Mouse (Mus musculus): Measurements from ENCODE around the gene Maml3. TPM values are rescaled to one million over a fixed set of nuclear protein-coding genes. Genes with fewer than 3 reads are reported as not detected.

Maml3 gene
- polyA plus RNA-seq (2015; fragmentation: Nextera tagmentation; extraction: Ambion mirVana) = 4.4 and 5.1 TPM in 2 replicates

- Histone ChIP-seq H3K4me2 (peak within 1 kb of the TSS; percentile 90), H3K27me3 (no peaks in the 10 kb centered on the region), H3K9me3 (no peaks in the 10 kb centered on the region), H3K9ac (peak within 1 kb of the TSS; percentile 70), H3K4me3 (peak within 1 kb of the TSS; percentile 74), H3K27ac (peak within 1 kb of the TSS; percentile 97), H3K36me3 (no peaks in the 10 kb centered on the region), H3K4me1 (peaks cover 7% of the 10 kb centered on the region)
- WGBS = 0% methylated on average over 35 of the region's 49 CpGs
- no peak; the same call in 1 of the 2 replicates for ATAC-seq (ENCODE audit: insufficient number of reproducible peaks, low FRiP score, low TSS enrichment, low read depth)
These were observed at the start of gene Maml3 for GRCm38 (mm10) chr3:52104636-52105151. Maml3 (minus strand) TSS chr3:52105076.

- Histone ChIP-seq H3K9ac (no peak overlapping the region), H3K4me2 (no peak overlapping the region), H3K27ac (no peak overlapping the region), H3K27me3 (no peaks in the 10 kb centered on the region), H3K36me3 (no peaks in the 10 kb centered on the region), H3K4me3 (no peak overlapping the region), H3K9me3 (no peaks in the 10 kb centered on the region), H3K4me1 (no peaks in the 10 kb centered on the region)
- 54% methylated on average over 3 of the region's 3 CpGs for WGBS
- no peak for ATAC-seq (ENCODE audit: insufficient number of reproducible peaks, low FRiP score, low TSS enrichment, low read depth)
These were observed 46.3 kb upstream of the Maml3 start for GRCm38 (mm10) chr3:52151155-52151554.

GRCm38 (mm10) chr3:52148301-52148700 lies 43.4 kb upstream of the Maml3 start:
- H3K9me3 ChIP-seq = no peaks in the 10 kb centered on the region
- no peak overlapping the region for H3K27ac ChIP-seq
- no peaks in the 10 kb centered on the region for H3K4me1 ChIP-seq
- ATAC-seq (ENCODE audit: insufficient number of reproducible peaks, low FRiP score, low TSS enrichment, low read depth) = no peak
- H3K9ac ChIP-seq = no peak overlapping the region
- 63% methylated on average over 4 of the region's 4 CpGs for WGBS
- H3K27me3 ChIP-seq = no peaks in the 10 kb centered on the region
- no peak overlapping the region for H3K4me3 ChIP-seq
- H3K36me3 ChIP-seq = no peaks in the 10 kb centered on the region
- H3K4me2 ChIP-seq = no peak overlapping the region

DNA sequence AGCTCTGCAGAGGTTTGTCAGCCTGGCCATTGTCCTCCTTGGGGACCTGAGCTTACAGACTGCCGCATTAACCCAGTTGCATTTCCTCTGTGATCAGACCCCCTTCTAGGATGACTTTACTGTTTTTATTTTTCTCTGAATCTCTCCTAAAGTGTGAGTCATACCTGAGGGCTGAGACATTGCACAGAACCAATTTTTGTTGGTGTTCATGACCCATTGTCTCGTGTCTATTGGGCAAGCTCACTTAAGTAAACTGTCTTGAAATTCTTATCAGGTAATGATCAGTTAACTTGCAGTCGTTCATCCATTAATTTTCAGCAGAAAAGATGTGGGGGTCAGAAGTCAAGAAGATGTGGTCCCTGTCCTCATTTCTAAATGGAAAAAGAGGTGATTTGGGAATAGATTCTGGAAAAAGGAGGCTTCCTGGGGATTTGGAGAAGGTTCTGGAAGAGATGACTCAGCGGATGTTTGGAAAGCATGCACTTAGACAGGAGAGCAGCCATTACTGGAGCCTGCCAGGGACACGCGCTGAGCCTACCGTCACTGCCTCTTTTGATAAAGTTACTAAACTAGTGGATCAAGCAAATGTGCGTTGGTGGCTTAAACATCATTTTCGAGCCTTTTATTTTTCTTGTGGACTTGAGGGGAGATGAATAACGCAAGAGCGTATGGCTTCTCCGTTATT lies 40.0 kb upstream of the Maml3 start:
- no peak for ATAC-seq (ENCODE audit: insufficient number of reproducible peaks, low FRiP score, low TSS enrichment, low read depth)
- Histone ChIP-seq H3K36me3 (no peaks in the 10 kb centered on the region), H3K4me3 (no peak overlapping the region), H3K27me3 (no peaks in the 10 kb centered on the region), H3K4me1 (no peaks in the 10 kb centered on the region), H3K4me2 (no peak overlapping the region), H3K9ac (no peak overlapping the region), H3K27ac (no peak overlapping the region), H3K9me3 (no peaks in the 10 kb centered on the region)
- 83% methylated on average over 12 of the region's 12 CpGs for WGBS

DNA sequence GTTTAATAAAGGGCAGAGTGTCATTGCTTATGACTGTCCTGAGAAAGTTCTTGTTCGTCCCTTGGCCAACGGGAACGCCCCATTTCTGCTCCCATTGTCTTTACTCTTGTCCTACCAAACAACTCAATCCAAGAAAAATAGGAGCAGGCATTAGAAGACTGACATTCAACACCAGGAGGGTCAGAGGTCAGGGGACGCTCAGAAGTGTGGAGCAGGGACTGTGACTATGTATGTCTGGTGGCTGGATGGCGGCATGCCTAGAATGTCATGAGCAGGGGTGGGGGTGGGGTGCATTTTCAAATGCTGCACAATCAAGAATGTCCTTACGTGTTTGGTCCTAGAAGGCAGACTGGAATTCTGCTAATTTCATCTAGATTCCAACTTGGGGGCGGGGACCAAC lies 38.1 kb upstream of the Maml3 start:
- Histone ChIP-seq H3K27ac (no peak overlapping the region), H3K4me3 (no peak overlapping the region), H3K9me3 (no peaks in the 10 kb centered on the region), H3K4me1 (no peaks in the 10 kb centered on the region), H3K36me3 (no peaks in the 10 kb centered on the region), H3K27me3 (no peaks in the 10 kb centered on the region), H3K4me2 (no peak overlapping the region), H3K9ac (no peak overlapping the region)
- 81% methylated on average over 7 of the region's 7 CpGs for WGBS
- ATAC-seq (ENCODE audit: insufficient number of reproducible peaks, low FRiP score, low TSS enrichment, low read depth) = no peak

DNA sequence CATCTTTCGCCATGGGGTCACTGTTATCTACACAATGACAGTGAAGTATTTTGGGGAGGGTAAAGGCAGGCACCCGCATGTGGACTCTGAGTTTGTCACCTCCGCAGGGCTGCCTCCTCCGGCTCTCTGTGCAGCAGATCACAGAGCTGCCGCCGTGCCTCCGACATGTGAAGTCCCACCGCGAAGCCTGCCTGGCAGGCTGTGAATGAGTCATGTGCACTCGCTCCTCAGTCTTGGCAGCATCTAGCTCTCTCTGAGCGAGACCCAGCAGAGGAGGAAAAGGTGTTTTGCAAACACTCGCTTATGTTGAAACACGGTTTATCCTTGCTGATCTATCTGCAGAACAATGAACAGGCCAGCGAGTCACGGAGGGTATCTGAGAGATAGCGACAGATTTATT lies 35.3 kb upstream of the Maml3 start:
- H3K27me3 ChIP-seq = no peaks in the 10 kb centered on the region
- no peaks in the 10 kb centered on the region for H3K4me1 ChIP-seq
- 0 out of 2 replicates have a peak overlapping the region, but pooled peaks have one; percentile 1 for H3K27ac ChIP-seq
- no peak overlapping the region for H3K4me2 ChIP-seq
- no peak overlapping the region for H3K9ac ChIP-seq
- H3K36me3 ChIP-seq = no peaks in the 10 kb centered on the region
- H3K9me3 ChIP-seq = no peaks in the 10 kb centered on the region
- no peak overlapping the region for H3K4me3 ChIP-seq
- ATAC-seq (ENCODE audit: insufficient number of reproducible peaks, low FRiP score, low TSS enrichment, low read depth) = no peak
- WGBS = 56% methylated on average over 16 of the region's 16 CpGs

GRCm38 (mm10) chr3:52125421-52125820 lies 20.5 kb upstream of the Maml3 start:
- Histone ChIP-seq H3K9ac (no peak overlapping the region), H3K27me3 (no peaks in the 10 kb centered on the region), H3K4me2 (no peak overlapping the region), H3K4me1 (no peaks in the 10 kb centered on the region), H3K36me3 (no peaks in the 10 kb centered on the region), H3K9me3 (no peaks in the 10 kb centered on the region), H3K27ac (no peak overlapping the region), H3K4me3 (no peak overlapping the region)
- no peak for ATAC-seq (ENCODE audit: insufficient number of reproducible peaks, low FRiP score, low TSS enrichment, low read depth)
- 74% methylated on average over 3 of the region's 3 CpGs for WGBS

- H3K9me3 ChIP-seq = no peaks in the 10 kb centered on the region
- H3K4me1 ChIP-seq = 0 out of 2 replicates have a peak, but pooled peaks cover under 1% of the 10 kb centered on the region
- H3K4me3 ChIP-seq = no peak overlapping the region
- H3K36me3 ChIP-seq = no peaks in the 10 kb centered on the region
- H3K27ac ChIP-seq = no peak overlapping the region
- H3K4me2 ChIP-seq = no peak overlapping the region
- no peaks in the 10 kb centered on the region for H3K27me3 ChIP-seq
- ATAC-seq (ENCODE audit: insufficient number of reproducible peaks, low FRiP score, low TSS enrichment, low read depth) = no peak
- H3K9ac ChIP-seq = no peak overlapping the region
- 67% methylated on average over 4 of the region's 4 CpGs for WGBS
These were observed 16.0 kb upstream of the Maml3 start for GRCm38 (mm10) chr3:52120858-52121257.

DNA sequence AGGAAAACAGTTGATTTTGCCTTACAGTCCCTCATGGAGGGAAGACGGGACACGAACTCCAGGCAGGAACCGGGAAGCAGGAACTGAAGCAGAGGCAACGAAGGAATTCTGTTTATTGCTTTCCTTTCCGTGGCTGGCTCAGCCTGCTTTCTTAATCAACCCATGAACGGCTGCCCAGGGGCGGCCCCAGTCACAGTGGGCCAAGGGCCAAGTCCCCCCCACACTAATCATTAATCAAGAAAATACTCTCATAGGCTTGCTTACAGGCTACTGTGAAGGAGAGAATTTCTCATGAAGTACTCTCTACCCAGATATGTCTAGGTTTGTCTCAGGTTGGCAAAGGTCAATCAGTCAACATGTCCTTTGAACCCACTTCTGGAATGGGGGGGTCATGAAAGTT lies 14.3 kb upstream of the Maml3 start:
- Histone ChIP-seq H3K4me2 (no peak overlapping the region), H3K27me3 (no peaks in the 10 kb centered on the region), H3K9ac (no peak overlapping the region), H3K4me3 (no peak overlapping the region), H3K27ac (no peak overlapping the region), H3K9me3 (no peaks in the 10 kb centered on the region), H3K36me3 (no peaks in the 10 kb centered on the region), H3K4me1 (peaks cover 6% of the 10 kb centered on the region)
- WGBS = 72% methylated on average over 7 of the region's 7 CpGs
- no peak for ATAC-seq (ENCODE audit: insufficient number of reproducible peaks, low FRiP score, low TSS enrichment, low read depth)

DNA sequence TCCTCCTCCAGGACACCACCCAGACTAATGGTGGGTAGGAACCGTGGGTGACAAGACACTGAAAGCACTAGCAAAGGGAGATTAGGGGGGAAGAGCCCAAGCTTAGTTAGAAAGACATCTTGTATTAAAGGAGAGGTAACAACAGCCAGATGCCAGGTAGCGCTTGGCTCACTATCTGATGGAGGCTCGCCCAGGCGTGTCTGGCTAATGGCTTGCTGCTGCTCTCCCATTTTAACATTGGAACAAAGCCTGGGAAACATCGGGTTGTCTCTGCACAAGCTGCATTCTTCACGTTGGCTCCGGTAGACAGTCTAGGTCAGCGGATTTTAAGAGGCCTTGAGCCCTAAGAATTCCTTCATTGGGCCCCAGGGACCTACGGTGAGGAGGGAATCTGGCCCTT lies 10.5 kb upstream of the Maml3 start:
- ATAC-seq (ENCODE audit: insufficient number of reproducible peaks, low FRiP score, low TSS enrichment, low read depth) = no peak
- H3K36me3 ChIP-seq = no peaks in the 10 kb centered on the region
- WGBS = 49% methylated on average over 9 of the region's 9 CpGs

DNA sequence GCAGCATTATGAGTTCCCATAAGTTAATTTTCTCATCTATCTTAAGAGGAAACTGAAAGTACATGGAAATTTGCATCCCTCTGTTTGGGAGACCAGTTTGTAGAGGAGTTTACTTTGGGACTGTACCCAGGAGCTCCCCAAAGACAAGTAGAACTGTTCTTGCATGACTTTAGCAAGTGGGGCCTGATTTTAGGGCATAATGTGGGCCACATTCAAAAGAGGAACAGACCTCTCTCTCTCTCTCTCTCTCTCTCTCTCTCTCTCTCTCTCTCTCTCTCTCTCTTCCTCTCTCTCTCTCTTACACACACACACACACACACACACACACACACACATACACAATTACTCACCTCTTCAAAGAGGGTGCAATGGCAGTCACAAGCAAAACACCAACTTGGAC lies 3.2 kb upstream of the Maml3 start:
- no peaks in the 10 kb centered on the region for H3K27me3 ChIP-seq
- no peak overlapping the region for H3K9ac ChIP-seq
- H3K36me3 ChIP-seq = no peaks in the 10 kb centered on the region
- no peak overlapping the region for H3K27ac ChIP-seq
- H3K4me1 ChIP-seq = peaks cover 3% of the 10 kb centered on the region
- H3K4me3 ChIP-seq = no peak overlapping the region
- H3K9me3 ChIP-seq = no peaks in the 10 kb centered on the region
- H3K4me2 ChIP-seq = no peak overlapping the region
- no peak for ATAC-seq (ENCODE audit: insufficient number of reproducible peaks, low FRiP score, low TSS enrichment, low read depth)

More for the DNA sequence above, 10.5 kb upstream of the Maml3 start:
- H3K27ac ChIP-seq = no peak overlapping the region
- H3K4me3 ChIP-seq = no peak overlapping the region
- no peaks in the 10 kb centered on the region for H3K27me3 ChIP-seq
- H3K4me1 ChIP-seq = peaks cover 10% of the 10 kb centered on the region
- no peak overlapping the region for H3K4me2 ChIP-seq
- H3K9me3 ChIP-seq = no peaks in the 10 kb centered on the region
- H3K9ac ChIP-seq = no peak overlapping the region

DNA sequence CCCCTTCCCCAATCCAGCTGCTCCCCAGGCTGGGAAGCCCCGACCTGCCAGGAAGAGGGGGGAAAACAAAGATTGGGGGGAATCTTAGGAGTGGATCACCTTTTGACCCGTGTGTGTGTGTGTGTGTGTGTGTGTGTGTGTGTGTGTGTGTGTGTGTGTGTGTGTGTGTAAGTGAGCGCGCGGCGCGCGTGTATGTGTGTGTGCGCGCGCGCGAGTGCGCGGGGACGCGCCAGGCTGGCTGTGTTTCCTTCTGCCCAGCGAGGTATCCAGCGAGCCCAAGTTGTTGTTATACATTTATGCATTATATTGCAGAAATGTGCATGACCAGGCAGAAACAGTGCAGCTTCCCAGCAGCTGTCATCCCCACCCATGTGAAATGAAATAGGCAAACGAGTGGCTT lies 280 bp upstream of the Maml3 start:
- no peaks in the 10 kb centered on the region for H3K27me3 ChIP-seq
- H3K9me3 ChIP-seq = no peaks in the 10 kb centered on the region
- peak overlapping the region; percentile 90 for H3K4me2 ChIP-seq
- H3K4me3 ChIP-seq = peak overlapping the region; percentile 74
- H3K4me1 ChIP-seq = peaks cover 7% of the 10 kb centered on the region
- no peak for ATAC-seq (ENCODE audit: insufficient number of reproducible peaks, low FRiP score, low TSS enrichment, low read depth)
- WGBS = 1% methylated on average over 19 of the region's 20 CpGs
- peak overlapping the region; percentile 97 for H3K27ac ChIP-seq
- H3K9ac ChIP-seq = peak overlapping the region; percentile 70
- H3K36me3 ChIP-seq = no peaks in the 10 kb centered on the region
